Mouse (Mus musculus): ENCODE measurements around the gene Npl.

DNA sequence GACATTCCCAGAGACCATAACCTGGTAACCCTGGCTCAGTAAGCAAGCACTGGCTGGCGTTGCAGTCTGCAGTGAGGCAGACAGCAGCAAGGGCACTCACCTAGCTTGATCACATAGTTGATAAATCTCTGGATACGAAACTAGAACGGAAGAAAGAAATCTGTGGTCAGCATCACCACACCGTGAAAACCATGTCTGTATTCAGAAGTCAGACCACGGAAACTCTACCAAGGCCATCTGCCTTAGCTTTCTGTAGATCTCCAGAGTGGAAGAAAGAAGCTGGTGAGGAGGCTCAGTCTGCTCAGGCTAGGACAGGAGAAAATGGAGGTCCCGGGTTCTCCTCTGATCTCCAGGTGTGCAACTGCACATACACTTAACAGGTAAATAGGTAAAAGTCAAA is 40.8 kb downstream of the Npl start:
- TF ChIP-seq POLR2A (IDR thresholded peaks at IDR 0.05; ENCODE audit: borderline replicate concordance, control insufficient read depth, low read depth, low read length) = no peak
- TF ChIP-seq CTCF (IDR thresholded peaks at IDR 0.05; ENCODE audit: control insufficient read depth, insufficient read depth, low read length) = no peak
